Mouse (Mus musculus): Measurements from ENCODE around the gene 9430038I01Rik. TPM values are rescaled to one million over a fixed set of nuclear protein-coding genes. Genes with fewer than 3 reads are reported as not detected.
"Not testable (repeated sequence)": the region's sequence is repeated elsewhere in the genome, so short reads cannot be mapped to it uniquely, and the experiment has no call there.

The 9430038I01Rik gene
- 9.3 and 12.1 TPM in 2 replicates for polyA plus RNA-seq (2016; fragmentation: Nextera tagmentation; extraction: Ambion mirVana)

DNA sequence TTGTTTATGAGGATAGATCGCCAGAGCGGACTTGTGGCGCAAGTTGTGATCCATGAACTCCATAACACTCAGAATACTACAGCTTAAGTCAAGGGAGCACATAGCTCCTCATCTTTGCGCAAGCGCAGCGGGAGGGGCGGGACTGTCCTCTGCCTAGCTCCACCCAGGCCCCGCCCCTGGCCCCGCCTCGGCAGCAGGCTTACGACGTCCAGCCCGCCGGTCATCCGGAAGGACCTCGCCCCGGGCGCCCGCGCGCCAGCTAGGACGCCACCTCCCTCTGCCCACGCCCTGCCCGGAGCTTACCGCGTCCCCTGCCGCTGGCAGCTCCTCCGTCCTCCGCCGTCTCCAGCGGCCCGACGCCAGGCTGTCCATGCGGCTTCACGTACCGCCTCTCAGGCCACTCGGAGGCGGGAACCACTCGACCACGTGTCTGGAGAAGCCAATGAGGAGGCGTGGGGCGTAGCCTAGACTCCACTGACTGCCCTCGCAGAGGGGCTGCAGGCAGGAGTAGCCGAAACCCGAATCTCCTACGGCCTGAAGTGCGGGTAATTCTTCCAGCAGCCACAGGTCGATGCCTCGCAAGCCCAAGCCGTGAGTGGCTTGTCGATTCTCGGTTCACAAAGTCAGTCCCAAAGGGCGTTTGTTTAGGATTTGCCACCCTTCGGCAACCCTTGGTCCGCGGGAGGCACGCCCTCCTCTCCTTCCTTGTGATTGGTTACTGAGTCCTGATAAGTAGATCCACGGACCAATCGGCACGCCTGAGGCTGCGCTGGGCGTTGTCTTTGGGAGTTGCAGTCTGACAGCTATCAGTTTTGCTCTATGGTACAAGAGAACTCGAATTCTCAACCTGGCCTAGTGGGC lies at the start of gene 9430038I01Rik:
9430038I01Rik (minus strand) TSS at position 426 of the 861 bp plus-strand sequence.
- ATAC-seq, result peak; percentile 99

DNA sequence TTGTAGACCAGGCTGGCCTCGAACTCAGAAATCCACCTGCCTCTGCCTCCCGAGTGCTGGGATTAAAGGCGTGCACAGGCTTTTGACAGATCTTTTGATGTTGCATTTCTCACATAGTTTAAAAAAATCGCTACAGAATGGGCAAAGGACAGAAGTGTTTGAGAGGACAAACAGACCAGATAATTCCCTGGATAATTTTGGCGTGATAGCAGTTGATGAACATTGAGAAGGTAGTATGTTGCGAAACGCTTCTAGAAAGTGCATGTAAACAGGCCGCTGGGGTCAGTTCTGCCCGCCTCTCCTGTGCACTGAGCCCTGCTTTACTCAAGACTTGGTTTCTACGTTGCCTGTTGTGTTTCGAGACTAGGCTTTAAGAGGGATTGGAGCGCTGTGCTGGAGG lies 34.8 kb upstream of the 9430038I01Rik start:
- peaks cover 17% of the 10 kb centered on the region for H3K4me1 ChIP-seq
- H3K9ac ChIP-seq, result no peak overlapping the region
- H3K36me3 ChIP-seq, result peaks cover 61% of the 10 kb centered on the region
- no peak for ATAC-seq
- H3K9me3 ChIP-seq (replicated peaks), result no peaks in the 10 kb centered on the region
- H3K4me2 ChIP-seq, result no peak overlapping the region
- WGBS (ENCODE audit: insufficient replicate concordance), result 84% methylated on average over 12 of the region's 12 CpGs
- no peaks in the 10 kb centered on the region for H3K27me3 ChIP-seq (replicated peaks)
- H3K27ac ChIP-seq, result no peak overlapping the region
- no peak overlapping the region for H3K4me3 ChIP-seq

More for the DNA sequence above, at the start of gene 9430038I01Rik:
- peak within 1 kb of the TSS; percentile 73 for H3K4me2 ChIP-seq
- under 1% methylated on average over 62 of the region's 63 CpGs for WGBS (ENCODE audit: insufficient replicate concordance)
- H3K4me3 ChIP-seq, result peak within 1 kb of the TSS; percentile 67
- H3K4me1 ChIP-seq, result peaks cover 13% of the 10 kb centered on the region
- 0 out of 2 replicates have a peak, but pooled peaks cover 3% of the 10 kb centered on the region for H3K27me3 ChIP-seq (replicated peaks)
- peak within 1 kb of the TSS; percentile 68 for H3K9ac ChIP-seq
- H3K36me3 ChIP-seq, result no peaks in the 10 kb centered on the region
- H3K27ac ChIP-seq, result peak within 1 kb of the TSS; percentile 78
- H3K9me3 ChIP-seq (replicated peaks), result no peaks in the 10 kb centered on the region

DNA sequence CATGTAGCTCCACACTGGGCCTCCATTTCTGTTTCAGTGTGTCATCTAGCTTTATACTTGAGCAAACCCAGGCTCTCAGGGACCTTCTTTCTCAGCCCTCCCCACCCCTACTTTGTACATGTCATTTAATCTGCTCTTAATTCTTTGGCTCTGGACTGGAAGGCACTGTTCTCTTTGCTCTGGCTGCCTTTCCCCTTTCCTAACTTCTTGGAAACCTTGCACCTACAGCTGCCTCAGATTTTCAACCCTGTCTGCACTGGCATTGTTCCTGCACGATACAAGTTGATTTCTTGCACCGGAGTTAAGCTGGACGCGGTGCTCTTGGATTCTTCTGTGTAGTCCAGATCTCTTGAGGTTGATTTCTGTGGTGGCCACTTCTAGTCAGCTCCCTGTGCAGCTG lies 32.4 kb upstream of the 9430038I01Rik start:
- no peak overlapping the region for H3K9ac ChIP-seq
- no peaks in the 10 kb centered on the region for H3K9me3 ChIP-seq (replicated peaks)
- H3K36me3 ChIP-seq, result peaks cover 38% of the 10 kb centered on the region
- H3K4me3 ChIP-seq, result no peak overlapping the region
- 86% methylated on average over 4 of the region's 4 CpGs for WGBS (ENCODE audit: insufficient replicate concordance)
- H3K27ac ChIP-seq, result no peak overlapping the region
- ATAC-seq, result no peak
- no peaks in the 10 kb centered on the region for H3K27me3 ChIP-seq (replicated peaks)
- peaks cover 36% of the 10 kb centered on the region for H3K4me1 ChIP-seq
- no peak overlapping the region for H3K4me2 ChIP-seq

DNA sequence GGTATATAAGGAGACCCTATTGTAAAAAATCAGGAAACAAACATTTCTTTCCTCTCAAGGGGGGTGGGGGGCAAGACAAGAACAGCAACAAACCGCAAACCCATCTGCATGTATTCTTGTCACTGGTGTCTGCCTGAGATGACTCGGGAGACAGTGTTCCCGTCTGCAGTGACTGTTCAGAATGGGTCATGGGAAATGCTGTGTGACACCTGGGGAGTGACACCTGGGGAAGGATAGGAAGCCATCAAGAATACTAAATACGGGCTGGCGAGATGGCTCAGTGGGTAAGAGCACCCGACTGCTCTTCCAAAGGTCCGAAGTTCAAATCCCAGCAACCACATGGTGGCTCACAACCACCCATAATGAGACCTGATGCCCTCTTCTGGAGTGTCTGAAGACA lies 28.4 kb upstream of the 9430038I01Rik start:
- Histone ChIP-seq H3K4me2 (peak overlapping the region; percentile 85), H3K9ac (peak overlapping the region; percentile 90), H3K4me3 (peak overlapping the region; percentile 84), H3K4me1 (peaks cover 49% of the 10 kb centered on the region)
- H3K27me3 ChIP-seq (replicated peaks); H3K9me3 ChIP-seq (replicated peaks); ATAC-seq; H3K36me3 ChIP-seq; H3K27ac ChIP-seq: not testable (repeated sequence)
- 66% methylated on average over 7 of the region's 7 CpGs for WGBS (ENCODE audit: insufficient replicate concordance)

DNA sequence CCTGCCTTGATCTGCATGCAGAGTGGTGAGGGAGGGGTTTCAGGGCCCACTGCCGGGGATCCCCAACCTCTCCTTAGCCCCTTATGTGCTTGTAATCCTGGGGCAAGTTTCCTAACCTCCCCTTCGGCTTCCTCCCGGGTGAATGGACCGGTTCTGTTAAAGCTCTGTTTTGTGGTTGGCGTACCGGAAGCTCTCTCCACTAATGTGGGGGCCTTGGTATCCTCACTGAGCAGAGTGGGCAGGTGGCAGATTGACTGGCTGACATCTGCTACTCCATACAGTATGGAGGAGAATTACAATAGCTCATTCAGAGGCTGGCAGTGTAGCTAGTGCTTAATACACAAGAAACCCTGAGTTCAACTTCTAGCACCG lies 27.6 kb upstream of the 9430038I01Rik start:
- ATAC-seq, result 0 out of 2 replicates have a peak, but pooled peaks have one; percentile 6
- Histone ChIP-seq H3K36me3 (no peaks in the 10 kb centered on the region), H3K27ac (peak overlapping the region; percentile 78), H3K9ac (peak overlapping the region; percentile 90), H3K27me3 (replicated peaks) (no peaks in the 10 kb centered on the region), H3K9me3 (replicated peaks) (no peaks in the 10 kb centered on the region), H3K4me1 (peaks cover 49% of the 10 kb centered on the region), H3K4me2 (peak overlapping the region; percentile 85), H3K4me3 (peak overlapping the region; percentile 84)
- WGBS (ENCODE audit: insufficient replicate concordance), result 4% methylated on average over 7 of the region's 7 CpGs

DNA sequence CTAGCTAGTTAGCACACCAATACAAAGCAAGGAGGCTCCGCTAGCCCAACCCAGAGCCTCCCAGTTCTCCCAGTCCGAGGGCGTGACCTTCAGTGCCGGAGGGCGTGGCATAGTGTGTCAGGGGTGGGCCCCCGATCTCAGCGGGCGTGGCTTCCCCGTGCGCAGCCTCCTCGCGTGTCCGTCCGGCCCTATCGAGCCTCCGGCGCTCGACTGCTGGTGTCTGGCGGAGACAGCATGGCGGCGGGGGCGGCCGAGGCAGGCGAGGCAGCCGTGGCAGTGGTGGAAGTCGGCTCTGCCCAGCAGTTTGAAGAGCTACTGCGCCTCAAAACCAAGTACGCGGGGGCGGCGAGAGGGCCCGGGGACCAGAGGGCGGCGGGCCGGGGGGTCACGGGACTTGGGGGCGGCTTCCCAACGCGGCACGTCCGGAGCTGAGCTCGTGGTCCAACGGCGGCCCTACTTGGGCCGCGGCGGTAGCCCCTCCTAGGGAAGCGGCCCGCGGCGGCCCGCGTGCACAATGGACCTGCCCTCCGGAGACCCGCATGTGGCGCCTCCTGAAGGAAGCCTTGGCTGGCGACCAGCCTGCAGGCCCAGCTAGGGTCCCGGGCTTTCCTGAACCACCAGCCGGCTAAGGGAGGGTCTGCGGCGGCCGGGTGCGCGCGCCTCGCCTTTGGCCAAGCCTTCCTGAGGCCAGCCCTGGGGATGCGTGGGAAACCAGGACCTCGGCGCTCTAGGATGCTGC lies 27.0 kb upstream of the 9430038I01Rik start, which contains the start of gene Glrx3:
Glrx3 (plus strand) TSS at position 175 of the 739 bp plus-strand sequence.
- no peaks in the 10 kb centered on the region for H3K36me3 ChIP-seq
- H3K4me1 ChIP-seq, result peaks cover 44% of the 10 kb centered on the region
- H3K27me3 ChIP-seq (replicated peaks), result no peaks in the 10 kb centered on the region
- WGBS (ENCODE audit: insufficient replicate concordance), result under 1% methylated on average over 69 of the region's 69 CpGs
- H3K4me3 ChIP-seq, result peak within 1 kb of the TSS; percentile 84
- H3K9me3 ChIP-seq (replicated peaks), result no peaks in the 10 kb centered on the region
- peak within 1 kb of the TSS; percentile 90 for H3K9ac ChIP-seq
- H3K4me2 ChIP-seq, result peak within 1 kb of the TSS; percentile 85
- peak within 1 kb of the TSS; percentile 78 for H3K27ac ChIP-seq
- ATAC-seq, result peak; percentile 98

DNA sequence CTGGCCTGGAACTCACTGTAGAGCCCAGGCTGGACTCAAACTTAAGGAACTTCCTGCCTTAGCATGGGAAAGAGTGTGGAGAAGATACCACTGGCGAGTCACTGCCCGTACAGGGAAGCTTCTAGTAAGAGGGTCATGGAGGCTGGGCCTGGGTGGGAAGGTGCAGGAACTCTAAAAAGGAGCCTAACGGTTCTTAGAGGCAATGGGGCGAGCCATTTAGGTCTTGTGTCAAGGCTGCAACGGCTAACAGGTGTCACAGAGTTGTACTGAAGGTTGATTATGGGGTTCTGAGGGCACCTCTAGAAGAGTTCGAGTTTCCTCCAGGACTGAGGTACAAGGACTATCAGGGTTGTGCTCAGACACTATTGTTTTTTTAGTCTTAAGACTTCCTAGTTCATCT lies 26.3 kb upstream of the 9430038I01Rik start:
- ATAC-seq, result peak; percentile 2; the same call in 1 of the 2 replicates
- peak overlapping the region; percentile 85 for H3K4me2 ChIP-seq
- no peak overlapping the region for H3K9ac ChIP-seq
- WGBS (ENCODE audit: insufficient replicate concordance), result 63% methylated on average over 6 of the region's 6 CpGs
- peaks cover 37% of the 10 kb centered on the region for H3K4me1 ChIP-seq
- H3K36me3 ChIP-seq, result no peaks in the 10 kb centered on the region
- no peaks in the 10 kb centered on the region for H3K27me3 ChIP-seq (replicated peaks)
- no peaks in the 10 kb centered on the region for H3K9me3 ChIP-seq (replicated peaks)
- H3K4me3 ChIP-seq, result peak overlapping the region; percentile 84; the same call in 1 of the 2 replicates
- H3K27ac ChIP-seq, result no peak overlapping the region; the same call in 1 of the 2 replicates

DNA sequence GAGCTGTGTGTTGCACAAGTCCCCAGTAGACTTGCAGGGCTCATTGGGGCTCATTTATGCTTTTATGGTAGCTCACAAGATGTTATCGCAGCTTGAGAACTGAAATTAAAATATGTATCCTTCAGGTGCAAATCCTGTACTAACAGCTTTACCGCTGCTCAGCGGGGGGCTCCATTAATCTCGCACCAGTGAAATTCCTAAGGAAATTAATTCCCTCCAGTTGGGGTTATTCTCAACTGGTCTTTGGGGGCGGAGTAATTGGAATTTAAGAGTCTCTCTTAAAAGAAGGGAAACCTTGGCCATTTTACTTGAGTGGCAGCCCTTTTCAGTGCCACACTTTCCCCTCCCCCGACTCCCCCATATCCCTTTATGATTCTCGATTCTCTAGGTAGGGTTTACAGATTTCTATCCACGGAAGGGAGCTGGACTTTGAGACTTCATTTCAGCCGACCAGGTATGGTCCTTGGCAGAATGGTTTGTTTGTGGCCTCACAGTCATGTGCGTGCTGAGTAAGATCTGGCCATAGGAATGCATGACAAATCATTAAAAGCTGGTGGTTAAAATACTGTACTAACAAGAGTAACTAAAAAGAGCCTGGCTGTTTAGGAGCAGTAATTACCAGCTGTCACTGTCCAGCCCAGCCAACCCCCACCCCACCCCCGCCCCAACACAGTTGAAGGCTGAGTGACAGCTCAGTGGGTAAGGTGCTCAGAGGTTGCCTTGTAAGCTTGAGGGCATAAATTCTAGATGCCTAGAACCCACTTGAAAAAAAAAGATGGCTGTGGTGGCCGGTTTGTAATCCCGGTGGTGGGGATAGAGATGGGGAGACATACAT lies 21.4 kb upstream of the 9430038I01Rik start:
- H3K9ac ChIP-seq, result no peak overlapping the region
- no peak for ATAC-seq
- no peak overlapping the region for H3K27ac ChIP-seq
- 61% methylated on average over 13 of the region's 13 CpGs for WGBS (ENCODE audit: insufficient replicate concordance)
- H3K4me3 ChIP-seq, result no peak overlapping the region
- no peaks in the 10 kb centered on the region; the same call in 1 of the 2 replicates for H3K27me3 ChIP-seq (replicated peaks)
- no peak overlapping the region for H3K4me2 ChIP-seq
- no peaks in the 10 kb centered on the region for H3K9me3 ChIP-seq (replicated peaks)
- H3K36me3 ChIP-seq, result no peaks in the 10 kb centered on the region
- peaks cover 10% of the 10 kb centered on the region for H3K4me1 ChIP-seq

DNA sequence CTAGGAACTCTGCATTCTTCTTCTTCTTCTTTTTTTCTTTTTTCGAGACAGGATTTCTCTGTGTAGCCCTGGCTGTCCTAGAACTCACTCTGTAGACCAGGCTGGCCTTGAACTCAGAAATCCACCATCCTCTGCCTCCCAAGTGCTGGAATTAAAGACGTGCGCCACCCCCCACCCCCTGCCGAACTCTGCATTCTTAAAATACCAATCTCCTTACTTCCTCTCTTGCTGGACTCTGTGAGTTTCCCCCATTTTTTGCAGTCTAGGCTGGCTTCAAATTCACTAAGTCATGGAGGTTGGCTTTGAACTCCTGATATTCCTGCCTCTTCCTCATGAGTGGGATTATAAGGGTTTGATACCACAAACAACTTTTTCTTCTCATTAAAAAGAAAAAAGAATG lies 16.1 kb upstream of the 9430038I01Rik start:
- H3K9me3 ChIP-seq (replicated peaks), result no peaks in the 10 kb centered on the region
- 44% methylated on average over 4 of the region's 4 CpGs for WGBS (ENCODE audit: insufficient replicate concordance)
- H3K27me3 ChIP-seq (replicated peaks), result no peaks in the 10 kb centered on the region; the same call in 1 of the 2 replicates
- no peaks in the 10 kb centered on the region for H3K36me3 ChIP-seq
- no peak overlapping the region for H3K9ac ChIP-seq
- no peaks in the 10 kb centered on the region for H3K4me1 ChIP-seq
- H3K27ac ChIP-seq, result no peak overlapping the region
- ATAC-seq, result no peak
- no peak overlapping the region for H3K4me3 ChIP-seq
- no peak overlapping the region for H3K4me2 ChIP-seq

DNA sequence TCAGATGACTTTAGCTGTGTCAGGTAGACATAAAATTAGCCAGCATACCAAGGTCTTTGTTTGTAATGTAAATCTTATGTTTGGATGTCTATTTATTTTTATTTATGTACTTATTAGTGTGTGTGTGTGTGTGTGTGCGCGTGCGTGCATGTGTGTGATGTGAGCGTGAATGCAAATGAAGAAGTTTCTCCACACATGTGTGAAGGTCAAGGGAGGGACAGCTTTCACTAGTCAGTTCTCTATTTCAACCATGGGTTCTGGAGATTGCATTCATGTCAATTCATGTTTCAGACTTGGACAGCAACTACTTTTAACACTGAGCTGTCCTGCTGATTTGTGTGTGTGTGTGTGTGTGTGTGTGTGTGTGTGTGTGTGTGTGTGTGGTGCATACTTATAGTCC lies 10.7 kb upstream of the 9430038I01Rik start:
- Histone ChIP-seq H3K27ac (no peak overlapping the region), H3K4me3 (no peak overlapping the region), H3K9me3 (replicated peaks) (no peaks in the 10 kb centered on the region), H3K4me1 (no peaks in the 10 kb centered on the region), H3K36me3 (no peaks in the 10 kb centered on the region), H3K9ac (no peak overlapping the region), H3K4me2 (no peak overlapping the region), H3K27me3 (replicated peaks) (no peaks in the 10 kb centered on the region)
- ATAC-seq, result no peak
- WGBS (ENCODE audit: insufficient replicate concordance), result 76% methylated on average over 4 of the region's 4 CpGs

DNA sequence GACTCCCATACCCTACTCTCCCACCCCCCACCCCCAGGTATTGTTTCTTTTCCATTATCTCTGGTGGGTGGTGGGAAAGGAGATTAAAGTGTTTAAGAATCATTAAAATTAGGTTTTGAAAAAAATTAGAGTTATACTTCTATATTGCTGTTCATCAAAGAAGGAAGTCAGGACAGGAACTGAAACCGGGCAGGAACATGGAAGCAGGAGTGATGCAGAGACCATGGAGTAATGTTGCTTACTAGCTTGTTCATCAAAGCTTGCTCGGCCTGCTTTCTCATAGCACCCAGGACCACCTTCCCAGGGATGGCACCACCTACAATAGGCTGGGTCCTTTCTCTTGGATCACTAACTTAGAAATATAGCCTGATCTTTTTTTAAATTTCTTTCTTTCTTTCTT lies 10.0 kb upstream of the 9430038I01Rik start:
- H3K36me3 ChIP-seq, result no peaks in the 10 kb centered on the region
- no peak for ATAC-seq
- no peaks in the 10 kb centered on the region for H3K4me1 ChIP-seq
- 66% methylated on average over 2 of the region's 2 CpGs for WGBS (ENCODE audit: insufficient replicate concordance)
- H3K4me3 ChIP-seq, result no peak overlapping the region
- no peak overlapping the region for H3K4me2 ChIP-seq
- H3K9ac ChIP-seq, result no peak overlapping the region
- no peak overlapping the region for H3K27ac ChIP-seq
- H3K9me3 ChIP-seq (replicated peaks), result no peaks in the 10 kb centered on the region
- no peaks in the 10 kb centered on the region for H3K27me3 ChIP-seq (replicated peaks)

Data from liver, embryonic 12.5 days (tissue).